ENCODE assay signal across 12 mouse cellular contexts in the genomic region with DNA sequence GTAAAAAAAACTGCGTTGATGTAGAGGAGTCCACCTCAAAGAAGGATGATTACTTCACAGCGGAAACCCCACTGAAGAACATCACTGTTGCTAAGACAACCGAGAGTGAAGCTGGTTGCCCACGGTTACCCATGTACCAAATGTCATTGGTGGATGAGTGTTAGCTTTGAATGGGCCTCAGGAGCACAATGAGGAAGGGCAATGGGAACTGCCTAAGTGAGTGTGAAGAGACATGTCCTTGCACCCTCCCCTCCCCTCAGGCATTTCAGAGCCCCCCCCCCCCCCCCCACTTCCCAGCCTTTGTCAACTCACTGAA.
A peak's percentile ranks its signal among the peaks of the same experiment; 100 is the strongest.
DNase-seq lines count a peak whose midpoint lies in the region; ATAC-seq lines count a peak whose summit lies in the region.
"Had no signal": no experiment of that assay in that cellular context is flagged by ENCODE, and none has a peak within 500 bp of the region (broad histone marks: within the 10 kb centered on the region; RNA-seq: fewer than 3 reads in every experiment).

No protein-coding gene starts in this region.

- H3K27ac ChIP-seq in embryonic facial prominence, embryonic 10.5 days (replicated peaks) = no peak overlapping the region
- H3K27ac ChIP-seq in hindbrain, embryonic 14.5 days = no peak overlapping the region
- no peak overlapping the region for H3K27ac ChIP-seq in heart, embryonic 12.5 days (ENCODE audit: poor library complexity, severe bottlenecking)

- no peak overlapping the region for H3K4me3 ChIP-seq in embryonic facial prominence, embryonic 10.5 days
- H3K4me3 ChIP-seq in hindbrain, embryonic 14.5 days (replicated peaks; ENCODE audit: low read length) = no peak overlapping the region
- H3K4me3 ChIP-seq in heart, embryonic 12.5 days = no peak overlapping the region

- H3K27me3 ChIP-seq in embryonic facial prominence, embryonic 10.5 days (replicated peaks; ENCODE audit: low read depth, poor library complexity, severe bottlenecking) = no peaks in the 10 kb centered on the region
- H3K27me3 ChIP-seq in hindbrain, embryonic 14.5 days (ENCODE audit: control insufficient read depth, insufficient read depth, low read length) = 0 out of 2 replicates have a peak, but pooled peaks cover 19% of the 10 kb centered on the region
- H3K27me3 ChIP-seq in heart, embryonic 12.5 days (replicated peaks) = no peaks in the 10 kb centered on the region

- DNase-seq in embryonic facial prominence, embryonic 10.5 days (ENCODE audit: low spot score) = peak; percentile 32
- DNase-seq in hindbrain, embryonic 14.5 days (ENCODE audit: low spot score) = peak; percentile 70
- peak; percentile 45 for DNase-seq in neural tube, embryonic 10.5 days (ENCODE audit: extremely low spot score, low spot score)
- DNase-seq in thymus, adult 18-20 months = no peak
- no peak for DNase-seq in Muller cell, postnatal 12 days (ENCODE audit: inconsistent ontology term)
- no peak for DNase-seq in adrenal gland, postnatal 25 days
- DNase-seq: adrenal gland, postnatal 14 days; cerebellum, postnatal 25 days; kidney, adult 18-20 months; lung, embryonic 14.5 days had no signal

- no peak overlapping the region for H3K9ac ChIP-seq in hindbrain, embryonic 14.5 days
- no peak overlapping the region for H3K9ac ChIP-seq in heart, embryonic 12.5 days
- H3K9ac ChIP-seq: lung, embryonic 14.5 days had no signal

- peaks cover 17% of the 10 kb centered on the region for H3K4me1 ChIP-seq in embryonic facial prominence, embryonic 10.5 days
- H3K4me1 ChIP-seq in hindbrain, embryonic 14.5 days (replicated peaks; ENCODE audit: control insufficient read depth, insufficient read depth, low read length) = 0 out of 2 replicates have a peak, but pooled peaks cover 4% of the 10 kb centered on the region
- no peaks in the 10 kb centered on the region for H3K4me1 ChIP-seq in heart, embryonic 12.5 days (replicated peaks)

- no peaks in the 10 kb centered on the region for H3K9me3 ChIP-seq in embryonic facial prominence, embryonic 10.5 days
- H3K9me3 ChIP-seq in hindbrain, embryonic 14.5 days (ENCODE audit: control insufficient read depth, low read length) = no peaks in the 10 kb centered on the region
- H3K9me3 ChIP-seq in heart, embryonic 12.5 days (replicated peaks) = no peaks in the 10 kb centered on the region

- H3K4me2 ChIP-seq in hindbrain, embryonic 14.5 days (replicated peaks) = no peak overlapping the region
- H3K4me2 ChIP-seq in heart, embryonic 12.5 days = no peak overlapping the region
- H3K4me2 ChIP-seq: lung, embryonic 14.5 days had no signal

- peak; percentile 89 for ATAC-seq in activated CD4-positive, CD25-positive, alpha-beta regulatory T cell, adult 4 months
- peak; percentile 89 for ATAC-seq in hindbrain, embryonic 14.5 days (ENCODE audit: low FRiP score)
- ATAC-seq in heart, embryonic 12.5 days (ENCODE audit: insufficient number of reproducible peaks, low FRiP score) = no peak

- 72% methylated on average over 4 of the region's 4 CpGs for WGBS in embryonic facial prominence, embryonic 10.5 days
- WGBS in hindbrain, embryonic 14.5 days = 8% methylated on average over 4 of the region's 4 CpGs
- WGBS in heart, embryonic 12.5 days = 71% methylated on average over 4 of the region's 4 CpGs

- no peaks in the 10 kb centered on the region for H3K36me3 ChIP-seq in embryonic facial prominence, embryonic 10.5 days (replicated peaks)
- H3K36me3 ChIP-seq in hindbrain, embryonic 14.5 days (replicated peaks; ENCODE audit: control insufficient read depth, insufficient read depth) = no peaks in the 10 kb centered on the region
- no peaks in the 10 kb centered on the region for H3K36me3 ChIP-seq in heart, embryonic 12.5 days

Comparison
In these comparisons a context has a peak if more than half of its experiments do, and no peak if none do; other contexts are left out.
1. DNase-seq: peak in embryonic facial prominence, embryonic 10.5 days (single experiment), hindbrain, embryonic 14.5 days (single experiment) and neural tube, embryonic 10.5 days (single experiment); none in thymus, adult 18-20 months (0 of 2), Muller cell, postnatal 12 days (single experiment) and adrenal gland, postnatal 25 days (single experiment).